Mouse (Mus musculus) mesoderm, embryonic 11.5 days (tissue): ENCODE measurements around the gene Sh3bp1.

Experiments
- DNase-seq: peaks from one replicate; pipeline ENCODE4 v3.0.0-alpha.2; 2012; ENCODE audit warnings: low read depth, low spot score

The Sh3bp1 gene

DNA sequence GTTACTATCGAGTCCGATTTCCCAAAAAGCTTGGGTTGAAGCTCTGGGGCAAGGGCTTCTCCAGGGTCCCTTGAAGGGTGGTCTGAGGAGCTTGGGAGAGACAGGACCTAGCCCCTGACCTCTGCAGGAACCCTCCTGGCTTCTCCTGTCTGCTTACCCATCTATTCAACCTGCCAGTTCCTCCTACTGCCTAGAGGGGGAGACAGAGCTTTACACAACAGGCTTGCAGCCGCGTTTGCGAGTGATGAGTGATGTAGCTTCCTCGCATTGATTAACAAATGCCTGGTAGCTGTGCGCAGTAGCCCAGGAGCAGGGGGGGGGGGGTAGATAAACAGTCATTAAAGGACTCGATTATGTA is 16.1 kb downstream of the Sh3bp1 start:
- DNase-seq: peak; percentile 87

DNA sequence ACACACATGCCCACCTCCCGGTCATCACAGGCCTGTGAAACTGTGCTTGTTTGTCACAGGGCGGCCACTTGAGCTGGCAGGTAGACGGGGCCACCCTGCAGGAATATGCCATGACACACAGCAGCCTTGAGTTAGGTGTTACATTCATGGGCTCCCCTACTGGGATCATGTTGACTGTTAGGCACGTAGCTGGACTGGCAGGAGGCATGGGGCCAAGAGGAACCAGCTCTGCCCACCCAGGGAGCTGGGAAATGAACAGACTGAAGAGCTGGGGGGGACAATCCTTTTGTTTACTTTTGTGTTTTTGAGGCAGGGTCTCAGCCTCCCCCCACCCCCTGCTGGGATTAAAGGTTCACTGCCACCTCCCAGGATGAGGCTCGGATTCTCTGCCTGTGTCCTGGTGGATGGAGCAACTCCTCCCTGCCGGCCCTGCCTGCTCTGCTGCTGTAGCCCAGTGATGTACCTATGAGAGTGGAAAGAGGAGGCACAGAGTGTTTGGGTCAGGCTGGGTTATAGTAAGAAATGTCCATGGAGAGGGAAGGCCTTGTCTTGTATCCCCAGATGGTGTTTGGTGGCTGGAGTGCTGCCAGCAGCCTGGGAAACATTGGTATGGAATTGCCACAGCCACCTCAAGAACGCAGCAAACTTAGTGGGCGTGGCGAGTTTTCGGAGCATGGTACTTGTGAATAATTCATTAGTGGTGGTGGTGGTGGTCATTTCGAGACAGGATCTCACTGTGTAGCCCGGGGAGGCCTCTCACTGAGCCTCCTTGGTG is 16.7 kb downstream of the Sh3bp1 start:
- DNase-seq: no peak

DNA sequence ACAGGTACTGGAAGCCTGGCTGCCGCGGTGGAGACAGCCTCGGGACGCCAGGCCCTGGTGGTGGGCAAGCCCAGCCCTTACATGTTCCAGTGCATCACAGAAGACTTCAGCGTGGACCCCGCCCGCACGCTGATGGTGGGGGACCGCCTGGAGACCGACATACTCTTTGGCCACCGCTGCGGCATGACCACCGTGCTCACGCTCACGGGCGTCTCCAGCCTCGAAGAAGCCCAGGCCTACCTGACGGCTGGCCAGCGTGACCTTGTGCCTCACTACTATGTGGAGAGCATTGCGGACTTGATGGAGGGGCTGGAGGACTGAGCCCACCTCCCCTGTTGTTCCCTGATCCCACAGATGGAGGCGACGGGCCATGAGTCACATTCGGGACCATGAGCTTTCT is 18.6 kb downstream of the Sh3bp1 start:
- no peak for DNase-seq

DNA sequence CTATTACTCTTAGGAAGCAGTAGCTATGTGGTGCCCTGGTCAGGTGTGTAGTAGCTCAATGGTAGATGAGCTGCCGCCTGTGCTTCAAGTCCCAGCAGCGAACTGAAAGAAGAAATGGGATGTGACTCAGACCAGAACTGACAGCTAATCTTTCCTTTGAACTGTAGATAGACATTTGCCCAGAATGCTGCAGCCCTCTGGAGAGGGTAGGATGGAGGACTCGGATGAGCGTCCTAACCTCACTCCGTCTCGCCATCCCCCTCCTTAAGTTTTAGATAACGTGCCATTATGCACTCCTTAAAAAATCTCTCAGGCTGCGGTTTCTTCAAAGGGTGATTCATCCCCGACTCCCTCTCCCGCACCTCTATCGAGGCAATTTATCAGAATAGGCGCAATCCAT is 20.3 kb downstream of the Sh3bp1 start:
- DNase-seq: no peak

DNA sequence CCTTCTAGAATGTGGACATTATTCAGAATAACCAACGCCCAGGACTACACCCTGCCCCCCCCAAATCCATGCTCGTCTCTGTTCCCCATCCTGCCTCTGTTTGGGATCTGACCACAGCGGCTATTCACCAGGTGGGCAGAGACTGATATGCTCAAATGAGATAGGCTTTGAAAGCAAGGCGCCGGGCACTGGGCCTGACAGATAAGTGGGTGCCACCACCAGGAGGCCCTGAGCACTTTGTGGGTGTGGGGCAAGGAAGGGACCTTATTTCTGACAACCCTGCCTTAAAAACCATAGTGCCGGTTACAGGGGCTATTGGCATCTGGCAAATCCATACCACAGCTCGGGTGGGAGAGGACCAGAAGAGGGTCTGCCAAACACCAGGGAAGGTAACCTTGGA is 23.1 kb downstream of the Sh3bp1 start:
- no peak for DNase-seq

DNA sequence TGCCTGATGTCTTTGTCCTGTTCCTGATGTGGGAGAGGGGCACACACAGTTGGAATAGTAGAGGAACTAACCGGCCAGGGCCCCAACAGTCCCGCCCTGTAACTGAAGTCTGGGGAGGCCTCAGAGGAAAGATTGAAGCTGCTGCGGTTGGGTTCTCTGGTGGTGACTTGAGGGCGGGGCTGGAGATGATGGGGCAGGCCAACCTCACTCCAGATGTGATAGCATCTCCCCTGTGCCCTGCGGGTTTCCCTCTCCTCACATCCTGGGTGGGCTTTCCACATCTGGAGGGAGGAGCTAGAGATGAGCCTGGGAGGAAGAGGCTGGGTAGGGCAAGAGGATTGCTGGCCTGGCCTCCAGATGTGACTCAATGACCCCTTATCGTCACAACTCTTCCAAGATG is 24.0 kb downstream of the Sh3bp1 start:
- DNase-seq: no peak

DNA sequence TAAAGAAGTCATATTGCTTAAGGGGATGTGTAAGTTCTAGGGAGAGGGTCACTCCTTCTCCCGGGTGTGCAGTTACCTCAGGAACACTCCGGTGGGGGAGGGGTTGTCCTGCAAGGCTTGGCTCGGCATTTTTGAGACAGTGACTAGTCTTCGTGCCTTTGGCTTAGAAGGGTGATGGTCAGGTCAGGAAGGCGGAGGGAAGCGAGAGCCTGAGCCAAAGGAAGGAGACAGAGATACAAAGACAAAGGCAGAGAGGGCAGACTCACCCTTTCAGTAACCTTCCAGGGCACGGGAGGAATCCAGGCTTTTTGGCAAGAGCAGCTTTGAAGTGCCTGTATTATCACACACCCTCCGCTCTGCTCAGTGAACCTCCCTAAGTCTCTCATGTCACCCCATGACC is 25.6 kb downstream of the Sh3bp1 start:
- no peak for DNase-seq

DNA sequence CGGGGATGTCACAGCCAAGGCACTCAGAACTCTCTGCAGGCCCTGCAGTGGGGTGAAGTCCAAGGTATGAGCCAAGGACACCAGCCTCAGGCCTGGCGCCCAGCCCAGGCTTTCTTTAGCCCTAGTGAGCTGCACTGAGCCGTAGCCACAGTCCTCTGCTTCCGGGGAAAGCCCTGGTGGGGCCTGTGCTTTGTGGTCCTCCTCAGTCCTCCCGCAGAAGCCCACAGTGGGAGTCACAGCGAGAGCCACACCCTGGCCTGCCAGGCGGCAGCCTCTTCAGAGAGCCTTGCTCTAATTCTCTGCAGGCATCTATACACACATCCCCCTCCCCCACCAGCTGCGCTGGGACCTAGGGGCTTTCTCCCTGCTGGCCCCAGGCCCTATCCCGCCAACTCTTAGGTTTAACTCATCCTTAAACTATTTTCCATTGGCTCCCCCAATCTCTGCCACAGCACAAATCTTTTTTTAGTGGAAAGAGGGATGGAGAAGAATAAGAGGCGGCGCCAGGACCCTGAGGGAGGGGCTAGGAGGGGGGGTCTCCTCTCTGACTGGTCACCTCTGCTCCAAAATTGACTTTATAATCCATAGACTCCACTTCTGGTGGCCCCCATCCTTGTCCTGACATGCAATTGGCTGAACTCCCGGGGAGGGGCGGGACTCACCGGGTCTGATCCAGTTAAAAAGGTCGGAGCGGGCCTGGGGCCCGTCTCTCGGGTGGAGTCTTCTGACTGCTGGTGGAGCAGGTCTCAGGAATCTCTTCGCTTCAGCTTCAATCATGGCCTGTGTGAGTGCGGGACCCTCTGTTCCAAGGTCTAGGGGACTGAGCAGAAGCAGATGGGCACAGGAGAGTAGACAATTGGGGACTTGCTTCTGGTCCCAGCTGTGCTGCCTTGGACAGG is 26.7 kb downstream of the Sh3bp1 start, which contains the start of gene Lgals1:
Gene Lgals1, plus strand, starts transcription at position 705 of the 899 bp plus-strand sequence.
- DNase-seq: peak; percentile 88

DNA sequence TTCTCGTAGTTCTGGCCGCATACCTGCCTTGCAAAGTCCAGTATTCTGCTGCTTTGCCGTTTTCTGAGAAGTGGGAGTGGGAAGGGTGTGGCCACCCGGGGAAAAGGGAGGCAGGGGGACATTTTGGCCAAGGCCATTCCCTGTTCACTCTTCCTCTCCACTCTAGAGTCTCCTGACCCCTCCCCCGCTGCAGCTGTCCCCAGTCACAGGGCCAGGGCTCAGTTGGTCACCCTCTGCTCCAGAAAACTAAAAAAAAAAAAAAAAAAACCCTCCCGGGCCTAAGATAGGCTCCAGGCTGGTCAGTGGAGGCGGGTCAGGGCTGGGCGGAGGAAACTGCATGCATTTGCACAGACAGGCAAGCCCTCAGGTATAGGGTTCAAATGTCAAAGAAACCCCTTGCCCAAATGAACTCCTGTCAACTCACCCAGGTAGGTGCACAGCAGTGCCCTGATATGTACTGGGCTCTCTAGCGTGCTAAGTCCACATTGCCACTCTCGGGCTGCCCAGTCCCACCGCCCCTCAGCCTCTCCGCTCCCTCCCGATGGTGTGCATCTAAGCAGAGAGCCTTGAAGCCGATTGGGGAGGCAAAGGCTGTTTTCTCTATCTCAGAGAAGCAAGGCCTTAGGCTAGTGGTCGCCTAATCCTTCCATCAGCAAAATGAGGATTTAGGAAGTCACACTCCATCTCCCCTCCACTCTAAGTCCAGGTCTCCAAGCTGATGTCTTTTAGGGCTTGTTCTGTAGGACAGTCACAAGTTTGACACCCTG is 27.6 kb downstream of the Sh3bp1 start:
- DNase-seq: no peak

DNA sequence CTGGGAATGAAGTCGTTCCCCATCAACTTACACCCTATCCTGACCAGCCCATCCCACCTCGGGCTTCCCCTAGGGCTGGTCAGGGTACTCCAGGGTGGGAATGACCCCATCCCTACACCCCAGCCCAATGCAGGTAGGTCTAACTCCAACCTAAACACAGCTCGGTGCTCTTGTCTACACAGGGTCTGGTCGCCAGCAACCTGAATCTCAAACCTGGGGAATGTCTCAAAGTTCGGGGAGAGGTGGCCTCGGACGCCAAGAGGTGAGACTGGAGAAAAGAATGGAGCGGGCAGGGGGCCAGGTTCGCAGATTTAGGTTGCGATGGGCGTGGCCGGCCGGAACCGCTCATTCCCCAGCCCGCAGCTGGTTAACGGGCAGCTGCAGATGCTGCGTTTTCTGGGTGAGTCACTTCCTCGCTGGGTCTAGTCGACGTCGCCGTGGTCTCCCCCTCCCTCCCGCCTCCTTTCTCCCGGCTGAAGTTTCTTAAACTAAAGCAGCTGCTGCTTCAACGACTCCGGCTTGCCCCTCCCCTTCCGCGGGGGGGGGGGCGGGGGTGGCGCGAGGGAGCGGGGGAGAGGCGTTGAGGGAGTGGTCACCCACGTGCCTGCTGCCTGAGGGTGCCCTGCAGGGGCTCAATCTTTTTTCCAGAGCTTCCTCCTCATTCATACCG is 28.4 kb downstream of the Sh3bp1 start:
- DNase-seq: peak; percentile 86

DNA sequence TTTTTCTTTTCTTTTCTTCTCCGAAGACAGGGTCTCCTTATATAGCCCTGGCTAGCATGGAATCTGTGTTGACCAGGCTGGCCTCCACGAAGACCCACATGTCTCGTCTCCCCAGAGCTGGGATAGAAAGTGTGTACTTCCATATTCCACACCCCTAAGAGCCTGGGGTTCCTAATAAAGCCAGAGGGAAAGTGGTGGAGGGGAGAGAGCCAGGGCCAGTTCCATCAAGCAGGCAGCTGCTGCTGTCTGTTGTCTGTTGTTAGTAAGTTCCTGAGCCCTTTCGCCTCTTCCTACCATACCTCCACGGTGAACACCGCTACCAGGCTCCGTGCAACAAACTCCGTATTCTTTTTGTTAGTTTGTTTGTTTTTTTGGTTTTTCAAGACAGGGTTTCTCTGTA is 29.0 kb downstream of the Sh3bp1 start:
- DNase-seq: no peak

DNA sequence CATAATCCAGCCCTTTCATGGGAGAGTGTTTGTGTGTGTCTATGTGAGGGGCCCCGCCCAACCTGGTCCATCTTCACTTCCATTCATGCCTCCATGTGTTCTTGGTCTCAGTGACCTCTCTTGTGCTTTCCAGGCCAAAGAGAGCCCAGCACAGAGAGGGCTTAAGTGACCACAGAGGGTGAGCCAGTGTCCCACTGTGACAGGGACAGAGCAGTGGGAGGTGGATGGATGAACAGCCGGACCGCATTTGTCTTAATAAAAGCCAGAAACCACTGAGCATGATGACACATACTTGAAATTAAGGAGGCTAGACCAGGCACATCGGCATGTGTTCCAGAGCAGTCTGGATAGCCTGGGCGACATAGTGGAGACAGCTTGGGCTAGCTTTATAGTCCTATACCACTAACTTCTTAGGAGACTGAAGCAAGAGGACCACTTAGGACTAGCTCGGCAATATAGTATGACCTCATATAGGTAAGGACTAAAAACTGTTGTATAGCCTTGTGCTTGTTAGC is 30.7 kb downstream of the Sh3bp1 start:
- DNase-seq: no peak

DNA sequence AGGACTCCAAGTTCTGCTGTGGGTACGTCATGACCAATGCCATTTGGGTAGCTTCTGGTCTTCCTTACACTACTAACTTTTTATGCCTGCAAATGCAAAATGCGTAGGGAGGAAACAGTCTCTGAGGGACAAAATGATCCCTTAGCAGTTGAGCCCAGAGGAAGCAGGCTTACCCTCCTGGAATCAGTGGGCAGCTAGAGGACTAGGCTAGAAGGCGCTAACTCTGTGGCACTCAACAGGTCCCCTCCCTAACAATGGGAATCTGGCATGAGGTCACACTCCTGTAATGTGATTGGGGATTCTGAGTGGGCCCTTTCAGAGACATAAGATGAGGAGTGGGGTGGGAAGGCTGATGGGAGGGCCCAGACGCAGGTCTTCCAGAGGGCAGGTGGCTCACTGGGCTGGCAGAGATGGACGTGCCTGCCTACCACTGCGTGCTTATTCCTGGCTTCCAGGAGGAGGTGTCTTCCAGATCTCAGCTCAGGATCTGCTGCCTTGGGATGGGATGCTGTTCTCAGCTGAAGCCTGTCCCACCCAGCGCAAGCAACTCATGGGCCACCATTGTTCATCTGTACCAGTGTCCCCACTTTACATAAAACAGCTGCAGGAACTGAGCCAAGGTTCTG is 31.3 kb downstream of the Sh3bp1 start:
- DNase-seq: no peak

DNA sequence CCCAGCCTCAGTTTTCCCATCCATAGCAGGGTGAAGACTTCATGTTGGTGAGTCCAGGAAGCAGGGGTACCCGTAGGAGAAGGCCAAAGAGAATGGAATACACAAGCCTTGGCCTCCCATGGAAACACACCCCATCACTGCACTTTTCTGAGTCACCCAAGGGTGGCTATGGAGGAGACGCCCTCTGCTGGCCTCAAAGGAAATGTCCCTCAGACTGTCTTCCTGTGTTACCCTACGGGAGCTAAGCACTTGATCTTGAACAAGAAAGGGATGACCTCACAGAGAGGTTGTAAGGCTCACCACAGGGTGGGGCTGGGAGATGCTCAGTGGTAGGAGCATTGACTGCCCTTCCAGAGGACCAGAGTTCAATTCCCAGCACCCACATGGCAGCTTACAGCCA is 32.0 kb downstream of the Sh3bp1 start:
- no peak for DNase-seq

DNA sequence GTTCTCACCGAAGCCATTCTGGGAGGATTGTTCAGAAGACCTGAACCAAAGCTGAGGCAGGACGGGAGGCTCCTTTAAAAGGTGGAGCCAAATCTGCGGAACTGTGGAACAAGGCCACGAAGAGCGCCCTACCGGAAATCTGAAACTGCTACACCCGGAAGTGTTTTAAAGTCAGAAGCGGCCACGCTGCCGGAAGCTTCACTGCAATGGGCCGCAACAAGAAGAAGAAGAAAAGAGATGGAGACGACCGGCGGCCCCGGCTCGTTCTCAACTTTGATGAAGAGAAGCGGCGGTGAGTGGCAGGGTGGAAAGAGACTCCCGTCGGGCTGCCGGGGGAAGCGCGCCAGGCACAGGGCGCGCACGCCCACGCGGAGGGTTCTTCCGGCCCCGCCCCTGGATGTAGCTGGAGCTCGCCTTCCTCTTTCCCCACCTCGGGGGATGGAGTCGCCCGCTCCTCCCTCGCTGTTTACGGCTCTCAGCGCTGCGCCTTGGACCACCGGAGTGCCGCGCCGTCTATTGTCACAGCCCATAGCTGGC is 35.3 kb downstream of the Sh3bp1 start, which contains the start of gene Nol12:
Gene Nol12, plus strand, starts transcription at position 150 of the 537 bp plus-strand sequence.
- peak; percentile 91 for DNase-seq

DNA sequence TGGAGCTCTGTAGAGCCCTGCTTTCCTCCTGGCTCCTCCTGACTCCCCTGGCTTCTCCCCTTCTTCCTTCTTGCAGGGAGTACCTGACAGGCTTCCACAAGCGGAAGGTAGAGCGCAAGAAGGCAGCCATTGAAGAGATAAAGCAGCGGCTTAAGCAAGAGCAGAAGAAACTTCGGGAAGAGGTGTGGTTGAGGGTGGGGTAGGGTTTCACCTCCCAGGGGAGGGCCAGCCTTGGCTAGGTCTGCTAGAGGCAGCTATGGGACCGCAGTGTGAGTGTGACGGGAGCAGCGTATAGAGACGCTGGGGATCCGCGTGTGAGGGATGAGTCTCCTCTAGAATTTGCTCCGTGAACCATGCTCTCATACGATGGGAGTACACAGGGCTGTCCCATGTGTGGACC is 36.8 kb downstream of the Sh3bp1 start:
- DNase-seq: no peak

DNA sequence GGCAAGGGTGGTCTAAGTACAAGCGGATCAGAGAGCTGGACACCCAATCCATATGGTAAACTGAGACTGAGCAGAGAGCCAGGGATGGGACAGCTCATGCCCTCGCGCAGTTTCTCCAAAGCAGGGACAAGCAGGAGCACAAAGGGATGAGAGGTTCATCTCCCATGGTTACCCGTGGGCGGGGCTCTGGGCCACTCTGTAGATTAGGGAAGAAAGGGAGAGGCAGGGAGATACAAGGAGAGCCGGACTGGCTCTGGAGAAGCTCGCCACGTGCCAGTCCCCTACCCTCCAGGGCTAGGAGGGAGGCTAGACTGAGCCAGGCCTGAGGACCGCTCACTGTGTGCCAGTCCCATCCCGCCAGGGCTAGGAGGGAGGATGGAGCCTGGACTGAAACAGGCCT is 37.7 kb downstream of the Sh3bp1 start:
- DNase-seq: no peak

DNA sequence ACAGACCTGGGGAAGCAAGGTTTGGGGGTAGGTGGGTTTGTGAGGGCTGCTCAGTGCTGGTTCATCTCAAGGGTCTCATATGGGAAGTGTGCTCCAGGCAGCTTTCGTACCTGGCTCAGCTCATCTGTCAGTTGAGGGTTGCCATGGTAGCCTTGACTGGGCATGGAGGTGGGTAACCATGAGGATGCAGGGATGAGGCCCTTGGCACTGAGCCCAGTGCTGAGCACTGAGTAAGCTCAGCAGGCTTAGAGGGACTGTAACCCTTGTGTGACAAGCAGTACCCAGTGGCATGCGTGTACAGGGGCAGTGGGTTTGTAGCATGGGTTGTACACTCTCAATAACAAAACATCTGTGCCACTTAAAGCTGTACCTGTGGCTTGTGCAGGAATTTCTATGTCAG is 38.4 kb downstream of the Sh3bp1 start:
- no peak for DNase-seq

DNA sequence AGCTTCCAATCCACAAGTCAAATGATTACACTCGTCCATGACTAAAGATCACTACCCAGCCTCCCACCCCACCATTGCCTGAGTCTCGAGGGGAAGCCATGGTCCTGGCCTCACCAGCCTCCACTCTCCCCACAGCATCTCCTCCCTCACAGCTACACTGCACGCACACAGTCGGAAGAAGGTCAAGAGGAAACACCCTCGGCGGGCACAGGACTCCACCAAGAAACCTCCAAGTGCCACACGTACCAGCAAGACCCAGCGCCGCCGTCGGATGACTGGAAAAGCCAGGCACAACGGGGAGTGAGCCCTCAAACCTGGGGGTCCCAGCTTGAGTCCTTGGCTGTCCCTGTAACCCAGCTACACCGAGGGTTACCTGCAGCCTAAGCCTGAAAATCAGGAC is 40.8 kb downstream of the Sh3bp1 start:
- DNase-seq: no peak

DNA sequence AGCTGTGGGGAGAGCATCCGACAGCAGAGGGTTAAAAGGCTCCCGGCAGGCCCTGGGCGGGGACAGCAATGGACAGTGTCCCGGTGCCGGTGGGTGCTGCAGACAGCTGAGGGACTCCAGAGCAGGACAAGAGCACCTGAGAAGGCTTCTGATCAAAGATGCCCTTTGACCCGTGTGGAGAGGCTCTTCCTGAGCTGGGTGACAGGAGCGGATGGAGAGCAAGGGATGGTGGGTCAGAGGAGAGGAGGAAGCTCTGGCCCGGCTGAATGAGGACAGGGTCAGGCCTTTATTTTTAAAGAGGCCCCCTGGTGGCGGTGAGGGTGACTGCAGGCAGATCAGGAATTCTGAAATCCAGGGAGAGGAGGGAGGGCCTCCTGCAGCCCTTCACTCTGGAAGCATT is 43.1 kb downstream of the Sh3bp1 start:
- DNase-seq: peak; percentile 80

DNA sequence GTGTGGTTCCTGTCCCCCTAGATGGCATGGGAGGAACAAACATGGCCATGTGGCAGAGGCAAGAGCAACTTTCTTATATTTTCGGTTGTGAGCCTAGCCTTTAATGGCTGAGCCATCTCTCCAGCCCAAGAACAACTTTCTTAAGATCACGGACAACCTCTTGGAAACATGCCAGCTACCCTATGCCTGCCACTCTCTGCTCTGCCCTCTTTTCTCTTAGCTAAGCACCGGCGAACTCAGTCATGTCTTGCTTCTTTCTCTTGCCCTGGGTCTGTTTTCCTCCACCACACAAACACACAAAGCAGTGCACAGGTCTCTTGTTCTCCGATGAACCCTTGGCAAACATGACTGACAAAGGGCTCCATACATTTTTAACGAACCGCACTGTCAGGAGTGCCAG is 46.7 kb downstream of the Sh3bp1 start:
- no peak for DNase-seq
